Mouse (Mus musculus): ENCODE measurements at regions not wholly inside any gene's neighbourhood (a gene's known extent, or its start where the extent isn't known, plus 50 kb on each side); places are given as distances from the start of the nearest gene placed in this dataset.

- no peak for DNase-seq (ENCODE audit: low spot score)
Measured at GRCm38 (mm10) chr11:24226755-24227154, 148.9 kb downstream of the Bcl11a start.

- no peak for DNase-seq (ENCODE audit: low spot score)
Measured at GRCm38 (mm10) chr11:24233376-24233775, 155.5 kb downstream of the Bcl11a start.

DNA sequence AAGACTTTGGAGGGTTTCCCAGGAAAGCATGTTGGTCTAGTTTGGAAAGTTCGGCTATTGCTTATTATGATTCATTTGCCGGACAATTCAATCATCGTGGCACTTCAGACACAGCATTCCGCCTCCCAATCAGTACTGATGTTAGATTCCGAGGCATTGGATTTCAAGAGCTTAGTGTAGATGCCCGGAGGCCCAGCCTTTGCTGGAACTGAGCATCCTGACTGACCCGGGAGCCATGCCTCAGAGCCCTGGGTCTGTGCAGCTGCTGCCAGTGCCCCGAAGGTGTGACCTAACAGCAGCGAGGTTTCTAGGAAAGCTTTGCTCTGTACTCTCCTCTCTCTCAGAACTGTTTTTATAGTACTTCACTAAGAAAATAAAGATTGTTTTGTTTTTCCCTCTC lies 156.0 kb downstream of the Bcl11a start:
- no peak for DNase-seq (ENCODE audit: low spot score)

DNA sequence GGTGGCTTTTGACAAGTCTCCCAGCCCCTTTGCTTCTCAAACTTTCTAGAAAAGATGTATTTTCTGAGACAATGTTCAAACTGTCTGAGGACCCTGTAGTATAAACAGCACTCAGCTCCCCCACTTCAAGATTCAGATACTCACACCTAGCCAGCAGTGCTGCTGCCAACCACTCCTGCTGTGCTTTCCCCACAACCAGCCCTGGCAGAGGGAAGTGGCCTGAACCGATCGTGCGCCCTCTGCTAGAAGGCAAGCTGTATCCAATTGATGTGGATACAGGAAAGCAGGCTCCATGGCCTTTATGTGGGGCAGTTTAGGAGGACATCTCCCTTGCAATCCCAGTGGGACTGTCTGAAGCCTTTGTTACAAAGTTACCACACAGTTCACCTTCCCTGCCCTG lies 156.6 kb downstream of the Bcl11a start:
- no peak for DNase-seq (ENCODE audit: low spot score)

GRCm38 (mm10) chr11:24235326-24235725 lies 157.5 kb downstream of the Bcl11a start:
- no peak for DNase-seq (ENCODE audit: low spot score)

GRCm38 (mm10) chr11:24239631-24240030 lies 161.8 kb downstream of the Bcl11a start:
- DNase-seq (ENCODE audit: low spot score), result no peak

DNA sequence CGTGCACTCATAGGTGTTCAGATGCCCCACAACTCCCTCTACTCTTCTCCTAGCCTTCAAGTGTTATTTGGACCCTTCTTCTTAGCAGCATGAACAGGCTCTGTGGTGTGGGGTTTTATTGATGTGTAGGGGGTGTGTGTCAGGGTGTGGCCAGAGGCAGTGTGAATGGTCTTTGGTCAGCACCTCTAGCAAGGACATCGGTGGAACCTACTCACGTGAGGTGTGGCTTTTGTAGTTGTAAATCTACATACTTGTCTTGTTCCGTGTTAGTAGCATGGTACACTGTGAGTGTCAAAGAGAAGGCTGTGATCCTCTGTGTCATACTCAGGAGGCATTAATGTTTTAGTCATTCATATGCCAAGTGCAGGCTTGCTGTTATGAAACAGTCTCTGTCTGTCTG lies 164.2 kb downstream of the Bcl11a start:
- DNase-seq (ENCODE audit: low spot score), result no peak

- DNase-seq (ENCODE audit: low spot score), result no peak
Measured at GRCm38 (mm10) chr11:24242888-24243287, 165.0 kb downstream of the Bcl11a start.

DNA sequence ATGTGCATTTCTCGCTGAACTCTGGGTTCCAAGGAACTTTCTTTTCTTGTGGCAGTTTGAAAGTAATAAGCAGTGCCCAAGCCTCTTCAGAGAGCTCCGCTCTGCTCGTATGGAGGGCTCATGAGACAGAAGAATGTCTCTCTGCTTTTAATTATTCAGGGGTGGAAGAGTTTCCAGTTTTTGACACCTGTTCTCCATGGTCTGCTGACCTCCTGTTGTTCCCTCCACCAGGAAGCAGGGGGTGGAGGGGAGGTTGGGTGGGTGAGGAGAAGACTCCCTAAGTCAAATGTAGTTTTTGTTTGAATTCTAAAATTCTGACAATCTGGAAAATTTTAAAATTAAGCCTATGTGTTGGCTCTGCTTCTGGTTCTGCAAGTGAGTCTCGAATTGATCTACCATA lies 167.5 kb downstream of the Bcl11a start:
- no peak for DNase-seq (ENCODE audit: low spot score)

GRCm38 (mm10) chr11:24246314-24246713 lies 168.5 kb downstream of the Bcl11a start:
- no peak for DNase-seq (ENCODE audit: low spot score)

GRCm38 (mm10) chr11:24247285-24247684 lies 169.4 kb downstream of the Bcl11a start:
- no peak for DNase-seq (ENCODE audit: low spot score)

- no peak for DNase-seq (ENCODE audit: low spot score)
Measured at GRCm38 (mm10) chr11:24251516-24251915, 173.7 kb downstream of the Bcl11a start.

DNA sequence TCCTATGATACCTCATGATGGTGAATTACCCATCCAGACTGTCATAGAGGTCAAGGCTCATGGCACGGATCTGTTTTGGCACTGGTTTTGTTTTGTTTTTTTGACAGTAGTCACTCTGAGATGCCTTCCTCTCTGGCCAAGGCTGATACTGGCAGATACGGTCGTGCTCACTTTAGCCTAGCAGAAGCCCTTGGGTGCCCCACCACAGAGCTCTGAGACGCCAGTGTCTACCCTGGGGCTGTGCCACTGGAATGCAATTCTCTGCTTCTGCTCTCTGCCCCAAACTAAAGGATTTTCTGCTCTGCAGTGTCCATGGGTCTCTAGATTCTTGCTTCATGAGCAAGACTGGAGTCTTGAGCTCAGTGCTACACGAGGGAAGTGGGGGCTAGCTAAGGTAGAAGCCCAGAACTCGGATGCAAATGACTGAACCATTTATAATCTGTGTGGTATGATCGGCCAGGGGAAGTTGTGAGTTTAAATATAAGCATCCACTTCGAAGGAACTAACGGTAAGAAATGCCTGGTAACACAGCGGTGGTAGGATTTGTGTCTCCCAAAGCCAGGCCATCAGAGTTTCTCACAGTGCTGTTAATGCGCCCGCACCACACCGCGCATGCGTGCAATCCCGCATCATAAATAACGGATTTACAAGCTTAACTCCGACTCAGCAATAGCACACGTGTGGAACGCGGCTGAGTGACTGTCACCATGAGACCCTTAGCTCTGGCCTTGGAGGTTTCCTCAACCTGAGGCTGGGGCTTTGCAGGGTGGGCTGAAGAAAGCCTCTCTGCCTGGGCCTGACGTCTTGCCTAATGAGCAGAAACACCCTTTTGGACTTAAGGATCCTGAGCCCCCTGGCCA lies 177.6 kb downstream of the Bcl11a start:
- no peak for DNase-seq (ENCODE audit: low spot score)

DNA sequence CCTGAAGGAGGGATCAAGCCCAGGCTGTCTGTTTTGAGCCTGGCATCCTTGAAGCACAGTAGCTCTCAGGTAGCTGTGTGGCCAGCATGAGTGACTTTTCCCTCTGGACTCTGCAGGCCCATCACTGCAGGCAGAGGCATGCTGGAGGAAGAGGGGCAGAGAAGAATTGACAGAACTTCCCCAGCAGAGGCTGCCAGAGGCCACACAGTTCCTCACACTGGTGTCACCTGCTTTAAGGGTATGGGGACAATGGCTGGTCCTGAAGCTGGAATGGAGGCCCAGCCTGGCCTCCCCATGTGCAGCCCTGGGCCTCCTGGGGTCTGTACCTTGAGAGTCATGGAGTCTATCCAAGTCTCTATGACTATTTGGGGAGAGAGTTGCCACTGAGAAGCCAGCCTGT lies 179.9 kb downstream of the Bcl11a start:
- no peak for DNase-seq (ENCODE audit: low spot score)

DNA sequence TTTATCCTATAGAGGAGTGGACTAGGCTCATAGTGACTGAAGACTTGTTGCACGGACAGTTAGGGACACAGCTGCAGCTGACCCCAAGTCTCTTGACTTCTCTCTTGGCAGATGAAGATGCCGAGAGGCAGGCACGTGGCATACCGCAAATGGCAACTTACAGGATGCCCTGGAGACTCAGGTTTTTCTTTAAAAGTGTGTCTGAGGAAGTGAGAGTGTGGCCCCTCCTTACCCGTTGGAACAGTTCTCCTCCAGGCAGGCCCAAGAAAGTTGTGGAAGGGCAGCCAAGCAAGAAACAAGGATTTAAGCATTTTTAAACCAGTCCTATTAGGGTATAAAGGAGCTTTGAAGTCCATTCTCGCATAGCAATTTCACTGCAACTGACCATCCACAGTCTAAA lies 180.5 kb downstream of the Bcl11a start:
- no peak for DNase-seq (ENCODE audit: low spot score)

GRCm38 (mm10) chr11:24259668-24260067 lies 181.8 kb downstream of the Bcl11a start:
- no peak for DNase-seq (ENCODE audit: low spot score)

DNA sequence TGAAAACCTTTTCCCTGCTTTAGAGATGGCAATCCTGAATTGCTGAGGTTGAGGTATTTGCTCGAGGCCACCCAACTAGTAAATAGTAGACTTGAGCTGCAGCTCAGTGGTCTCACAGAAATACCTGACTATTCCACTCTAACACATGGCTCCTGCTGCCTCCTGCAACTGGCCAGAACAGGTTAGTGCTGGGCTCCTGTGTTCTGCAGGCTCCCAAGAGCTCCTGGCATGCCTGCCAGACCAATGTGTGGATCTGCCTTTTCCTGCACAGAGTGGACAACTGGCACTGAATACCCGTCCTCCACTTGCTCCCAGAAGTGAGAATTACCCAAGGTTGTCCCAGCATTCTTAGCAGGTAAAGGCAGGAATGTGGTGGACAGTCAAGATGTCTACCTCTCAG lies 191.2 kb downstream of the Bcl11a start:
- DNase-seq (ENCODE audit: low spot score), result no peak

DNA sequence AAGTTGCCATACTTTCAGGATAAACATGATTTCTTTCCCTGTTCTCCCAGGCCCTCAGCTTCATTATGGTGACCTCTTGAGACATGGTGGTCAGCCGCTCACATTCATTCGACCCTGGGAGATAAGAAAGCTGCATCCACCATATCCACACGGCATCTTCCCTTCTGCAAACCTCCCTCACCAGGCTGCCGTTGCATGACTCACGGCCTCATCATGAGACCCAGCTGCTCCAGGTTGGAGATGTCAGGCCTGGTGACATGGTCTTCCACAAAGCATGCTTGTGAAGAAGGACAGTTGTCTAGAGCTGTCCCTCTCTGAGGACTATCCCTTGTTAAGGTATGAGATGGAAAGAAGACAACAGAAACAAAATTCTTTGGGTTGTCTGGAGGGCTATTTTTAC lies 203.8 kb downstream of the Bcl11a start:
- DNase-seq (ENCODE audit: low spot score), result no peak

- DNase-seq (ENCODE audit: low spot score), result no peak
Measured at GRCm38 (mm10) chr11:24282556-24282955, 204.7 kb downstream of the Bcl11a start.

DNA sequence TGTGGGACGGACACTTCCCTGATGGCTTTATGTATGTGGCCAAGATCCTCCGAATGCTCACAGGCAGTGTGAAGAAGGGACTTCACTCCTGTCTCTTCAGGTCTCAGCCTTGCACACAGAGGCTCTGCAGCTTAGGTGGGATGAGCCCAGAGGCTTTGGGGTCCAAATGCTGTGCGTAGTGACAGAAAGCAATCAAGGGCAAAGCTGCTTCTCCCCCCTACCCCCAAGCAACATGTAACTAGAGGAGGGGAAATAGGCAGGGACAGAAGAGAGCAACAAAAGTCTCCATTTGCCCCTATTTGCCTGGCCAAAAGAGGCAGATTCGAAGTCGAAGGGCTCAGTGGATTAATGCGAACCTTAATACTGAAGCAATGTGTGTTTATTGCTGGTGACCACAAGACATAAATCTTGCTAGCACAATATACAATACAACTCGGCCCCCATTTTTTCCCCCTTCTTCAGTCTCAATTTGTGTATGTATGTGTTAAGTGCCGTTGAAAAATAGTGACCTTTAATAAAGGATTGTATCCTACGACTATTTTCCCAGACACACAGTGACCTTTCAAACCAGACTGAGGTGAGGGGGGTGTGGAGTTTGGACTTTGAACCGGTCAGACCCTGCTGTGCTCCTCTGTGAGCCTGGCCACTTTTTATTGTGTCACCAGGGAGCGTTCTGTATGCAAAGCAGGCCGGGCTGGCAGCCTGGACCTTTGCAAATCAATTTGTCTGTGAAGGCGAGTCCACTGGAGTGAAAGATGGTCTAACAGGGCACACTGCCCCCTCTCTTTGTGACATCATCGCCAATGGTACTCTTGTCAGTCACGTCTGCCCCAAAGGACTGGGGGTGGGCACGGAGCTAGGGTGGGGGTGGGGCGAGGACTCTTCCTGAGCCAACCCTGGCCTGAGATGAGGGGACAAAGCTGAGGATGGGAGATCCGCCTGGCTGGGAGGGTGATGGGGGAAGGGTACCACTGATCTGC lies 208.6 kb downstream of the Bcl11a start:
- no peak for DNase-seq (ENCODE audit: low spot score)

DNA sequence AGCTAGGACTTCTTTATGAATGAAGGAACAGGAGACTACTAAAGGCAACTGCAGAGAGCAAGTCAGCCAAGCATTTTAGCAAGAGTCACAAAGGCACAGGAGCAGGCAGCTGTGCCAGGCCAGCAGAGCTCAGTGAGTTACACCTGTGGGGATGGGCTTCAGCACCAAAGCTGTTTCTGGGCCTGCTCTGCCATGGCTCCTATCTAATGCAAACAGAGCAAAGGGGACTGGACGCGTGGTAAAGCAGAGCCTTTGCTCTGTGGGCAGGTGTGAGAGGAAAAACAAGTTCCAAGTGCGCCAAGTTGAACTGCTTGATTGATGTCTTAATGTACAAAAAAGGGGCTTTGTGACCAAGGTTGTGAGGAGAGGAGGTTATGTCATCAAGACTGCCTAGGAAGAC lies 215.4 kb downstream of the Bcl11a start:
- DNase-seq (ENCODE audit: low spot score), result no peak

GRCm38 (mm10) chr11:24293860-24294531 lies 216.1 kb downstream of the Bcl11a start:
- no peak for DNase-seq (ENCODE audit: low spot score)
